Mouse (Mus musculus) CH12.LX (cell line): ENCODE measurements around the gene Tnxb. TPM values are rescaled to one million over a fixed set of nuclear protein-coding genes. Genes with fewer than 3 reads are reported as not detected.

Experiments
- DNase-seq: peaks from one replicate; pipeline ENCODE4 v3.0.0-alpha.2; 2013; ENCODE audit errors: extremely low read depth
- H3K27ac ChIP-seq: 2 replicates; pipeline ENCODE4 v1.5.1; 2012; ENCODE audit warnings: low read depth, mild to moderate bottlenecking, control low read depth, moderate library complexity; ENCODE audit not compliant: insufficient read depth
- H3K27me3 ChIP-seq: replicated peaks from 2 replicates; pipeline ENCODE3; 2012; ENCODE audit warnings: inconsistent platforms
- H3K36me3 ChIP-seq, 2 experiments: replicated peaks in 1 of 2; 2 replicates each; pipeline versions ENCODE3 to v1.6.1; 2012; ENCODE audit warnings: inconsistent platforms in 1 of 2, low read length in 1 of 2, mild to moderate bottlenecking in 1 of 2, mixed read lengths in 1 of 2, moderate library complexity in 1 of 2; ENCODE audit not compliant: control insufficient read depth in 1 of 2, insufficient read depth in 1 of 2
- H3K4me1 ChIP-seq, 2 experiments: 2 replicates each; pipeline ENCODE4 v1.6.1; 2012; ENCODE audit warnings: inconsistent platforms in 1 of 2, moderate library complexity in 1 of 2; ENCODE audit not compliant: insufficient read depth in 2 of 2, control insufficient read depth in 1 of 2
- H3K4me2 ChIP-seq: 2 replicates; pipeline ENCODE4 v1.6.1; 2012; ENCODE audit warnings: low read depth, mild to moderate bottlenecking, control low read depth; ENCODE audit not compliant: poor library complexity, insufficient read depth, severe bottlenecking
- H3K4me3 ChIP-seq, 3 experiments: fragments of 150-350 bp in 1 of 3; sonication (generic) in 1 of 3; replicated peaks in 1 of 3; 2 replicates each; pipeline versions ENCODE3 to v1.5.1; 2011 to 2012; ENCODE audit warnings: low read depth in 2 of 3, low read length in 2 of 3, mild to moderate bottlenecking in 2 of 3, moderate library complexity in 2 of 3, control low read depth in 1 of 3, improper control_type of control experiment in 1 of 3, inconsistent platforms in 1 of 3, mixed read lengths in 1 of 3; ENCODE audit not compliant: poor library complexity in 1 of 3
- H3K79me2 ChIP-seq: replicated peaks from 2 replicates; pipeline ENCODE4 v1.6.1; 2012; ENCODE audit warnings: mild to moderate bottlenecking, moderate library complexity; ENCODE audit not compliant: control insufficient read depth, poor library complexity, insufficient read depth, severe bottlenecking; ENCODE audit errors: extremely low read depth
- H3K9ac ChIP-seq: 2 replicates; pipeline ENCODE4 v1.6.1; 2012; ENCODE audit warnings: low read depth, mild to moderate bottlenecking, control low read depth, moderate library complexity; ENCODE audit not compliant: insufficient read depth
- H3K9me3 ChIP-seq: replicated peaks from 2 replicates; pipeline ENCODE3; 2012; ENCODE audit warnings: low read length, inconsistent platforms, mixed read lengths
- CTCF ChIP-seq, 2 experiments: IDR thresholded peaks in 1 of 2; conservative IDR thresholded peaks in 1 of 2; 2 replicates each; pipeline ENCODE4 v1.5.1; 2011 to 2012; ENCODE audit warnings: low read depth in 2 of 2, low read length in 2 of 2, improper control_type of control experiment in 1 of 2, inconsistent platforms in 1 of 2, mild to moderate bottlenecking in 1 of 2, moderate library complexity in 1 of 2
- ELF1 ChIP-seq: IDR thresholded peaks from 2 replicates; pipeline ENCODE4 v1.6.1; 2014; ENCODE audit warnings: low read depth, mild to moderate bottlenecking, inconsistent platforms, low read length, improper control_type of control experiment
- HCFC1 ChIP-seq: IDR thresholded peaks from 2 replicates; pipeline ENCODE4 v1.6.1; 2012; ENCODE audit warnings: low read depth, mild to moderate bottlenecking, inconsistent platforms, low read length, improper control_type of control experiment
- IRF4 ChIP-seq: IDR thresholded peaks from 2 replicates; pipeline ENCODE4 v1.6.1; 2014; ENCODE audit warnings: low read depth, mild to moderate bottlenecking, inconsistent platforms, low read length, improper control_type of control experiment
- JUND ChIP-seq: conservative IDR thresholded peaks from 2 replicates; pipeline ENCODE4 v1.6.1; 2011; ENCODE audit warnings: low read depth, low read length, improper control_type of control experiment
- MAFK ChIP-seq: IDR thresholded peaks from 2 replicates; pipeline ENCODE4 v1.6.1; 2011; ENCODE audit warnings: low read length, improper control_type of control experiment; ENCODE audit not compliant: insufficient replicate concordance
- MXI1 ChIP-seq: IDR thresholded peaks from 2 replicates; pipeline ENCODE4 v1.6.1; 2011; ENCODE audit warnings: mild to moderate bottlenecking, low read depth, low read length, improper control_type of control experiment
- NELFE ChIP-seq: IDR thresholded peaks from 2 replicates; pipeline ENCODE4 v1.6.1; 2011; ENCODE audit warnings: low read depth, low read length, improper control_type of control experiment
- POLR2A ChIP-seq: IDR thresholded peaks from 2 replicates; pipeline ENCODE4 v1.6.1; 2011; ENCODE audit warnings: low read depth, mild to moderate bottlenecking, improper control_type of control experiment, low read length
- POLR2AphosphoS2 ChIP-seq: IDR thresholded peaks from 2 replicates; pipeline ENCODE4 v1.6.1; 2011; ENCODE audit warnings: low read depth, low read length, improper control_type of control experiment
- RAD21 ChIP-seq: IDR thresholded peaks from 2 replicates; pipeline ENCODE4 v1.6.1; 2011; ENCODE audit warnings: low read depth, mild to moderate bottlenecking, low read length, improper control_type of control experiment, moderate library complexity
- SMC3 ChIP-seq: IDR thresholded peaks from 2 replicates; pipeline ENCODE4 v1.6.1; 2011; ENCODE audit warnings: low read depth, low read length, improper control_type of control experiment
- ZC3H11A ChIP-seq: IDR thresholded peaks from 2 replicates; pipeline ENCODE4 v1.6.1; 2012; ENCODE audit warnings: low read depth, mild to moderate bottlenecking, inconsistent platforms, low read length, improper control_type of control experiment
- ZKSCAN1 ChIP-seq: IDR thresholded peaks from 2 replicates; pipeline ENCODE4 v1.6.1; 2012; ENCODE audit warnings: low read depth, inconsistent platforms, low read length, improper control_type of control experiment, borderline replicate concordance
- ZMIZ1 ChIP-seq: IDR thresholded peaks from 2 replicates; pipeline ENCODE4 v1.6.1; 2012; ENCODE audit warnings: low read depth, mild to moderate bottlenecking, inconsistent platforms, low read length, improper control_type of control experiment
- dilution Hi-C: fragments of 300-500 bp; cut with MboI; formaldehyde crosslinking; loops from 2 replicates; pipeline ENCODE4 v1.14.3; 2020; ENCODE audit warnings: low sequenced_read_pairs; ENCODE audit not compliant: extremely low pct_unique_long_range_greater_than_20kb, extremely low pct_ligation_motif_present
- in situ Hi-C: fragments of 300-500 bp; cut with MboI; formaldehyde crosslinking; loops from 3 replicates; pipeline ENCODE4 v1.14.3; 2019; ENCODE audit warnings: low sequenced_read_pairs, low pct_ligation_motif_present, low pct_unique_long_range_greater_than_20kb, mixed read lengths
- polyA plus RNA-seq: library from polyadenylated mRNA; unstranded; fragments of >175 nt; gene quantifications from 2 replicates; pipeline ENCODE4 v1.2.1, GENCODE M21; 2012; ENCODE audit warnings: low read depth; ENCODE audit not compliant: insufficient read length
- total RNA-seq, 2 experiments: library from RNA; depleted of rRNA; stranded (reverse); fragments of 300-350 nt in 1 of 2; fragments of >200 nt in 1 of 2; gene quantifications; 2 replicates each; pipeline ENCODE4 v1.2.3; 2012 to 2014

Gene Tnxb
- total and polyA plus RNA-seq, 3 experiments: not detected

DNA sequence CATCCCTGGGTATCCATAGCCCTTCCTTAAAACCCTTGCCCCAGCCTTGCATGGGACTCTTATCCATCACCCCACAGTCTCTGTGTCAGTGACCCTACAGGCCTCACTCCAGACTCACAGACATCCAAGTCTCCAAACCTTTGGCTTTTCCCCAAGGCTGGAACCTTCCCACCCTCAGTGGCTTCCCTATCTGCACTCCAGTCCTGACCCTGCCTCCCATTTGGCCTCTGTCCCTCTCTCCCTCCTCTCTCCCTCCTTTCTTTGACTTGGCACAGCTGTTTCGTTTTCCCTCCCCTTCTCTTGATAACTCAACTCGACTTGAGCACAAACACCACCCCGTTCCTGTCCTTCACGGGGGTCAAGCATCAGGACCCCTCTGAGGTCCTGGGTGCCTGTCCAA lies 20.1 kb downstream of the Tnxb start:
- in situ Hi-C loops: no loop called here

DNA sequence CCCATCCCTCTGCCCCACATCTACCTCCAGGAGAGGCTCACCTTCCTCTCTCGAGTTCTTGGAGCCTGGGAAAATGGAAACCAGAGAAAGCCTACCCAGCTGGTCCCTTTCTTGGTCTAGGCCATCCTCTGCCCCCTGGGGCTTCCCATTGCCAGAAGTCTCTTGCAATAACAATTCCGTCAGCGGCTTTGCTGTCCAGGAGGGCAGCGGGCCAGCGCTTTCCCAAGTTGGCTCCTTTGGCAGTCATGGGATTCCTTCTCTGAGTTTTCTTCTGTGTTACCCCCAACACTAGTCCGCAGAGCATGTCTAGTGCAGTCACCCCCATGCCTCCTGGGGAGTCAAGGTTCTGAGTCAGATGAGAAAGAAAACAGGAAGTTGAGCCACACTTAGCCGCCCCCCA lies 22.6 kb downstream of the Tnxb start:
- H3K4me2 ChIP-seq: no peak overlapping the region
- H3K27me3 ChIP-seq: peaks cover 78% of the 10 kb centered on the region
- in situ Hi-C loops: no loop called here
- H3K36me3 ChIP-seq: no peaks in the 10 kb centered on the region
- H3K79me2 ChIP-seq: no peaks in the 10 kb centered on the region
- no peak overlapping the region for H3K27ac ChIP-seq
- peaks cover 8% of the 10 kb centered on the region for H3K9me3 ChIP-seq
- no peak for TF ChIP-seq NELFE
- no peak for TF ChIP-seq IRF4
- no peak for TF ChIP-seq MAFK
- no peak for TF ChIP-seq HCFC1
- TF ChIP-seq ELF1: no peak
- no peak for TF ChIP-seq RAD21
- TF ChIP-seq ZMIZ1: no peak
- TF ChIP-seq JUND: no peak
- no peak for TF ChIP-seq POLR2AphosphoS2
- no peak for TF ChIP-seq ZKSCAN1
- dilution Hi-C loops: no loop called here
- H3K9ac ChIP-seq: no peak overlapping the region
- H3K4me1 ChIP-seq: 0 out of 4 replicates have a peak, but pooled peaks cover 0 to 2% of the 10 kb centered on the region in 2 experiments
- no peak for DNase-seq
- no peak overlapping the region for H3K4me3 ChIP-seq

More for the DNA sequence above, 20.1 kb downstream of the Tnxb start:
- H3K4me3 ChIP-seq: no peak overlapping the region
- H3K79me2 ChIP-seq: no peaks in the 10 kb centered on the region
- H3K4me1 ChIP-seq: 0 out of 4 replicates have a peak, but pooled peaks cover 0 to 2% of the 10 kb centered on the region in 2 experiments
- H3K9me3 ChIP-seq: peaks cover 4% of the 10 kb centered on the region
- H3K27ac ChIP-seq: no peak overlapping the region
- H3K27me3 ChIP-seq: peaks cover 87% of the 10 kb centered on the region
- no peak overlapping the region for H3K9ac ChIP-seq
- no peak for DNase-seq
- TF ChIP-seq ZKSCAN1: no peak
- no peak for TF ChIP-seq POLR2A
- TF ChIP-seq SMC3: no peak
- TF ChIP-seq NELFE: no peak
- no peak for TF ChIP-seq ZC3H11A
- TF ChIP-seq MXI1: no peak
- no peak for TF ChIP-seq CTCF (conservative IDR thresholded peaks at IDR 0.05 in 1 of 2, IDR thresholded peaks at IDR 0.05 in 1 of 2; ENCODE audit: low read depth in 2 of 2, low read length in 2 of 2)
- TF ChIP-seq, all 38 proteins: peak for 0
- dilution Hi-C loops: no loop called here
- Histone ChIP-seq H3K4me2 (no peak overlapping the region), H3K36me3 (no peaks in the 10 kb centered on the region)
